Comparison of ENCODE assay signal across 20 mouse cellular contexts in genomic region chr5:32728851-32729250, GRCm38 (mm10). TPM values are rescaled to one million over a fixed set of nuclear protein-coding genes. Genes with fewer than 3 reads are reported as not detected.
DNase-seq lines count a peak whose midpoint lies in the region; ATAC-seq and TF ChIP-seq lines count a peak whose summit lies in the region.
"Had no signal": no experiment of that assay in that cellular context is flagged by ENCODE, and none has a peak within 500 bp of the region (broad histone marks: within the 10 kb centered on the region; RNA-seq: fewer than 3 reads in every experiment).

No protein-coding gene starts in this region.

- no peaks in the 10 kb centered on the region for H3K27me3 ChIP-seq in intestine, postnatal 0 days (replicated peaks; ENCODE audit: control insufficient read depth, insufficient read depth, low read length)
- no peaks in the 10 kb centered on the region for H3K27me3 ChIP-seq in intestine, embryonic 15.5 days (replicated peaks)
- H3K27me3 ChIP-seq: embryonic facial prominence, embryonic 13.5 days; forebrain, embryonic 15.5 days; hindbrain, embryonic 15.5 days had no signal

- 0 out of 2 replicates have a peak, but pooled peaks cover 2% of the 10 kb centered on the region for H3K36me3 ChIP-seq in intestine, postnatal 0 days (ENCODE audit: control insufficient read depth, insufficient read depth)
- no peaks in the 10 kb centered on the region for H3K36me3 ChIP-seq in intestine, embryonic 15.5 days
- H3K36me3 ChIP-seq: forebrain, embryonic 15.5 days had no signal

- H3K27ac ChIP-seq in intestine, postnatal 0 days (ENCODE audit: low read depth, low read length), result no peak overlapping the region
- no peak overlapping the region for H3K27ac ChIP-seq in intestine, embryonic 15.5 days
- H3K27ac ChIP-seq: embryonic facial prominence, embryonic 13.5 days; forebrain, embryonic 15.5 days; hindbrain, embryonic 15.5 days; midbrain, embryonic 10.5 days had no signal

- H3K4me3 ChIP-seq in intestine, postnatal 0 days (ENCODE audit: low read depth, low read length), result no peak overlapping the region
- H3K4me3 ChIP-seq in intestine, embryonic 15.5 days (replicated peaks), result no peak overlapping the region
- H3K4me3 ChIP-seq: embryonic facial prominence, embryonic 13.5 days; forebrain, embryonic 15.5 days; hindbrain, embryonic 15.5 days; midbrain, embryonic 10.5 days had no signal

- no peak for TF ChIP-seq CTCF in intestine, postnatal 0 days (IDR thresholded peaks at IDR 0.05; ENCODE audit: low read depth)

- intact Hi-C loops in left cerebral cortex, postnatal 25 days (cut with DNase I), result no loop called here

- H3K9ac ChIP-seq in intestine, postnatal 0 days (ENCODE audit: low read depth, low read length), result no peak overlapping the region
- H3K9ac ChIP-seq in intestine, embryonic 15.5 days, result no peak overlapping the region
- H3K9ac ChIP-seq: embryonic facial prominence, embryonic 13.5 days; forebrain, embryonic 15.5 days; hindbrain, embryonic 15.5 days had no signal

- DNase-seq in frontal cortex, postnatal 36 days (ENCODE audit: low spot score in 2 of 2), result no peak
- DNase-seq in gastrocnemius, postnatal 25 days, result no peak
- no peak for DNase-seq in left cerebral cortex, postnatal 25 days (ENCODE audit: low spot score in 2 of 2)
- DNase-seq: cerebellum, adult 18-20 months; cerebellum, postnatal 14 days; gastrocnemius, postnatal 14 days; kidney, adult 18-20 months; kidney, postnatal 4 days; lung, postnatal 4 days; thymus, postnatal 14 days had no signal

- H3K4me2 ChIP-seq in intestine, postnatal 0 days (replicated peaks; ENCODE audit: low read depth), result no peak overlapping the region
- no peak overlapping the region for H3K4me2 ChIP-seq in intestine, embryonic 15.5 days (replicated peaks)
- H3K4me2 ChIP-seq: embryonic facial prominence, embryonic 13.5 days; forebrain, embryonic 15.5 days; hindbrain, embryonic 15.5 days had no signal

- 0 out of 2 replicates have a peak, but pooled peaks cover 2% of the 10 kb centered on the region for H3K9me3 ChIP-seq in intestine, postnatal 0 days (ENCODE audit: control insufficient read depth)
- no peaks in the 10 kb centered on the region for H3K9me3 ChIP-seq in intestine, embryonic 15.5 days
- H3K9me3 ChIP-seq: embryonic facial prominence, embryonic 13.5 days; hindbrain, embryonic 15.5 days had no signal

- peak; percentile 14 for ATAC-seq in frontal cortex, adult (ENCODE audit: low TSS enrichment)
- peak; percentile 36; the same call in 1 of the 2 replicates for ATAC-seq in intestine, postnatal 0 days
- ATAC-seq in intestine, embryonic 15.5 days, result no peak
- peak; percentile 47 for ATAC-seq in megakaryocyte, adult 5-6 weeks (ENCODE audit: poor library complexity, severe bottlenecking)
- ATAC-seq: CD4-positive, CD25-positive, alpha-beta regulatory T cell, adult 4 months; forebrain, embryonic 15.5 days; midbrain, embryonic 16.5 days had no signal

- no peaks in the 10 kb centered on the region for H3K4me1 ChIP-seq in intestine, postnatal 0 days (replicated peaks; ENCODE audit: control insufficient read depth, insufficient read depth, low read length)
- H3K4me1 ChIP-seq in intestine, embryonic 15.5 days (replicated peaks), result no peaks in the 10 kb centered on the region
- H3K4me1 ChIP-seq: embryonic facial prominence, embryonic 13.5 days; forebrain, embryonic 15.5 days; hindbrain, embryonic 15.5 days; midbrain, embryonic 10.5 days had no signal

- WGBS in intestine, postnatal 0 days, result 84% methylated on average over 8 of the region's 8 CpGs
- WGBS in intestine, embryonic 15.5 days, result 83% methylated on average over 8 of the region's 8 CpGs

RNA-seq across cellular contexts. Expression of gene Pisd, which starts 56.6 kb away (rescaled TPM):
- polyA plus RNA-seq in intestine, postnatal 0 days (2015; fragmentation: Nextera tagmentation; extraction: Ambion mirVana), result 69.8 and 70.9 TPM in 2 replicates
- 91.1 and 97.2 TPM in 2 replicates for polyA plus RNA-seq in intestine, embryonic 15.5 days (2015; fragmentation: Nextera tagmentation; extraction: Ambion mirVana)
- total RNA-seq in megakaryocyte, adult 5-6 weeks (2015), result 51.6 and 52.1 TPM in 2 replicates
- 69.5 and 81.6 TPM in 2 replicates for total RNA-seq in megakaryocyte, adult 5-6 weeks (2017)
- total RNA-seq in gastrocnemius, postnatal 25 days (2021), result 10 to 100 TPM; 14.0 to 15.8 TPM
- total RNA-seq in left cerebral cortex, postnatal 25 days (2021), result 10 to 100 TPM; 55.0 to 60.5 TPM
